Mouse (Mus musculus) neutrophil, adult 65 days (primary cell): Measurements from ENCODE around the gene Pdha2. TPM values are rescaled to one million over a fixed set of nuclear protein-coding genes. Genes with fewer than 3 reads are reported as not detected.

Experiments used
- total RNA-seq: library from RNA; stranded (reverse); gene quantifications from 2 replicates; pipeline ENCODE4 v1.2.4, GENCODE M21; 2023

Gene Pdha2
- total RNA-seq, result not detected in 2 replicates

DNA sequence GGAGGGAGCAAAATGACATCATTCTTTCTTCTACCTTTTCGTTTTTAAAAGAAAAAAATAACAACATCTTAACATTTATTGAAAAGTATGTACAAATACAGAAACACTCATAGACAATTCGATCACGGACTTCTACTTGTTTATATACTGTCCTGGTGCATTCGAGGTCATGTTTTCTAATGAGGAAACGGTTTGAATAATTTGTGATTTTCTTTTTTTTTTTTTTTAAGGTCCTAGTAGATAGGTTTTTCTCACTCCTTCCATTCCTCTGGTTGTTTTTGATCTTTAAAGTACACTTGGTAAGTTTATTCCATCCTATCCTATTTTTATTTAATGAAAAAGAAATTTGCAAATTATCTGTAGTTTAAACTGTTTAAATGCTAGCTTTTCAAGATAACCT lies at the start of gene Pdha2:
Gene Pdha2 (minus strand): TSS at position 101 of the 400 bp plus-strand sequence.

